Mouse (Mus musculus) layer of hippocampus, adult 11-12 months (tissue): Measurements from ENCODE around the gene Tubb4a.
A peak's percentile ranks its signal among the peaks of the same experiment; 100 is the strongest.
"Not testable (repeated sequence)": the region's sequence is repeated elsewhere in the genome, so short reads cannot be mapped to it uniquely, and the experiment has no call there.

Experiments used
- DNase-seq: peaks from one replicate; pipeline ENCODE4 v3.0.0; 2022; ENCODE audit warnings: low spot score

Tubb4a gene

GRCm38 (mm10) chr17:57058891-57059485 is 28.6 kb downstream of the Tubb4a start, which contains the start of gene Crb3:
Gene Crb3 (plus strand): TSS chr17:57059105.
- no peak for DNase-seq

- DNase-seq = no peak
These were observed 31.3 kb downstream of the Tubb4a start for GRCm38 (mm10) chr17:57056246-57056645.

GRCm38 (mm10) chr17:57051679-57052078 is 35.9 kb downstream of the Tubb4a start:
- not testable (repeated sequence) for DNase-seq

- no peak for DNase-seq
These were observed 38.8 kb downstream of the Tubb4a start for GRCm38 (mm10) chr17:57048816-57049215.

- DNase-seq = no peak
These were observed 40.2 kb downstream of the Tubb4a start for GRCm38 (mm10) chr17:57047406-57047805.

- DNase-seq = no peak
These were observed 46.0 kb downstream of the Tubb4a start, which contains the start of gene Slc25a41 for GRCm38 (mm10) chr17:57041554-57041953. Gene Slc25a41 (minus strand): TSS chr17:57041654.

- no peak for DNase-seq
These were observed 48.6 kb downstream of the Tubb4a start for GRCm38 (mm10) chr17:57038978-57039377.

GRCm38 (mm10) chr17:57032854-57033253 is 54.7 kb downstream of the Tubb4a start:
- DNase-seq = no peak

GRCm38 (mm10) chr17:57031661-57032420 is 55.7 kb downstream of the Tubb4a start:
- peak; percentile 100 for DNase-seq

- DNase-seq = no peak
These were observed 56.5 kb downstream of the Tubb4a start, which contains the start of gene Khsrp for GRCm38 (mm10) chr17:57030931-57031660. Gene Khsrp (minus strand): TSS chr17:57031522.
